Mouse (Mus musculus) cerebellum, postnatal 10 days (tissue): ENCODE data around the gene Lgi1.
A peak's percentile ranks its signal among the peaks of the same experiment; 100 is the strongest.

Experiments
- DNase-seq, 2 experiments: peaks; one replicate each; pipeline ENCODE4 v3.0.0; 2021; ENCODE audit warnings: mixed read lengths in 2 of 2

Lgi1 gene

GRCm38 (mm10) chr19:38263829-38264504 lies 369 bp upstream of the Lgi1 start:
- DNase-seq = peak; percentile 79 to 80

- no peak for DNase-seq
These were observed 1.4 kb downstream of the Lgi1 start for GRCm38 (mm10) chr19:38265767-38266166.

GRCm38 (mm10) chr19:38267469-38267868 lies 3.1 kb downstream of the Lgi1 start:
- DNase-seq = no peak

GRCm38 (mm10) chr19:38271071-38271470 lies 6.7 kb downstream of the Lgi1 start:
- DNase-seq = no peak

- DNase-seq = no peak
These were observed 9.5 kb downstream of the Lgi1 start for GRCm38 (mm10) chr19:38273820-38274219.

GRCm38 (mm10) chr19:38274747-38275421 lies 10.5 kb downstream of the Lgi1 start:
- DNase-seq = no peak

GRCm38 (mm10) chr19:38276226-38276625 lies 11.9 kb downstream of the Lgi1 start:
- no peak for DNase-seq

- no peak for DNase-seq
These were observed 15.9 kb downstream of the Lgi1 start for GRCm38 (mm10) chr19:38280242-38280641.

GRCm38 (mm10) chr19:38282407-38282806 lies 18.1 kb downstream of the Lgi1 start:
- DNase-seq = no peak

- no peak for DNase-seq
These were observed 24.2 kb downstream of the Lgi1 start for GRCm38 (mm10) chr19:38288556-38288955.

GRCm38 (mm10) chr19:38291432-38291831 lies 27.1 kb downstream of the Lgi1 start:
- no peak for DNase-seq

GRCm38 (mm10) chr19:38298018-38298626 lies 33.8 kb downstream of the Lgi1 start:
- no peak for DNase-seq

- DNase-seq = no peak
These were observed 43.8 kb downstream of the Lgi1 start for GRCm38 (mm10) chr19:38308116-38308515.

- DNase-seq = no peak
These were observed 50.8 kb downstream of the Lgi1 start for GRCm38 (mm10) chr19:38315099-38315498.

- DNase-seq = peak; percentile 25 to 30
These were observed 52.4 kb downstream of the Lgi1 start for GRCm38 (mm10) chr19:38316602-38317313.

GRCm38 (mm10) chr19:38318308-38318707 lies 54.0 kb downstream of the Lgi1 start:
- no peak for DNase-seq

- DNase-seq = no peak
These were observed 54.8 kb downstream of the Lgi1 start for GRCm38 (mm10) chr19:38319168-38319567.

- DNase-seq = no peak
These were observed 56.4 kb downstream of the Lgi1 start for GRCm38 (mm10) chr19:38320651-38321188.

- DNase-seq = peak; percentile 12 to 13
These were observed 59.4 kb downstream of the Lgi1 start for GRCm38 (mm10) chr19:38323726-38324125.

- DNase-seq = peak; percentile 76
These were observed 60.1 kb downstream of the Lgi1 start for GRCm38 (mm10) chr19:38324147-38325028.

GRCm38 (mm10) chr19:38325029-38325398 lies 60.7 kb downstream of the Lgi1 start:
- peak; percentile 30 to 61 for DNase-seq

GRCm38 (mm10) chr19:38325854-38326253 lies 61.5 kb downstream of the Lgi1 start:
- DNase-seq = peak; percentile 20 to 27
